Mouse (Mus musculus) adrenal gland, postnatal 10 days (tissue): ENCODE data around the gene Isoc2a. TPM values are rescaled to one million over a fixed set of nuclear protein-coding genes. Genes with fewer than 3 reads are reported as not detected.

Experiments used
- DNase-seq: peaks from one replicate; pipeline ENCODE4 v3.0.0; 2021; ENCODE audit warnings: mixed read lengths
- total RNA-seq, 2 experiments: library from RNA; stranded (reverse); gene quantifications; 2 replicates each; pipeline ENCODE4 v1.2.3; 2021

The Isoc2a gene
- total RNA-seq, 2 experiments from 2014 or later: 52.8 to 56.8 TPM

- peak; percentile 0 for DNase-seq
Measured at GRCm38 (mm10) chr7:4918681-4919080, 41.7 kb downstream of the Isoc2a start.

DNA sequence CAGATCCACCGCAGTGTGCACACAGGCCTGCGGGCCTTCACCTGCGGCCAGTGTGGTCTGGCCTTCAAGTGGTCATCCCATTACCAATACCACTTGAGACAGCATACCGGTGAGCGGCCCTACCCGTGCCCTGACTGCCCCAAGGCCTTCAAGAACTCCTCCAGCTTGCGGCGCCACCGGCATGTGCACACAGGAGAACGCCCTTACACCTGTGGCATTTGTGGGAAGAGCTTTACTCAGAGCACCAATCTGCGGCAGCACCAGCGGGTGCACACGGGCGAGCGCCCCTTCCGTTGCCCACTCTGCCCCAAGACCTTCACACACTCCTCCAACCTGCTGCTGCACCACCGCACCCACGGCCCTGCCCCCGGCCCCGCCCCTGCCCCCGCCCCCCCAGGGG is 42.1 kb downstream of the Isoc2a start:
- peak; percentile 2 for DNase-seq

DNA sequence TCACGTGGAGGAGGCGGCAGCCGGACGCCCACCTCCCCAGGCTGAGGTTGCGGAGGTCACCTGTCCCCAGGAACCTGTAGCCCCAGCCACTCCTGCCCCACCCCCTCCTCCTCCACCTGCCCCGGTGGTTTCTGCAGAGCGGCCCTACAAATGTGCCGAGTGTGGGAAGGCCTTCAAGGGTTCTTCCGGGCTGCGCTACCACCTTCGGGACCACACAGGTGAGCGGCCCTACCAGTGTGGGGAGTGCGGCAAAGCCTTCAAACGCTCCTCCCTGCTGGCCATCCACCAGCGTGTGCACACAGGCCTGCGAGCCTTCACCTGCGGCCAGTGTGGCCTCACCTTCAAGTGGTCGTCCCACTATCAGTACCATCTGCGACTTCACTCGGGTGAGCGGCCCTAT is 43.0 kb downstream of the Isoc2a start:
- DNase-seq: peak; percentile 6

GRCm38 (mm10) chr7:4920496-4920895 is 43.5 kb downstream of the Isoc2a start:
- peak; percentile 7 for DNase-seq

DNA sequence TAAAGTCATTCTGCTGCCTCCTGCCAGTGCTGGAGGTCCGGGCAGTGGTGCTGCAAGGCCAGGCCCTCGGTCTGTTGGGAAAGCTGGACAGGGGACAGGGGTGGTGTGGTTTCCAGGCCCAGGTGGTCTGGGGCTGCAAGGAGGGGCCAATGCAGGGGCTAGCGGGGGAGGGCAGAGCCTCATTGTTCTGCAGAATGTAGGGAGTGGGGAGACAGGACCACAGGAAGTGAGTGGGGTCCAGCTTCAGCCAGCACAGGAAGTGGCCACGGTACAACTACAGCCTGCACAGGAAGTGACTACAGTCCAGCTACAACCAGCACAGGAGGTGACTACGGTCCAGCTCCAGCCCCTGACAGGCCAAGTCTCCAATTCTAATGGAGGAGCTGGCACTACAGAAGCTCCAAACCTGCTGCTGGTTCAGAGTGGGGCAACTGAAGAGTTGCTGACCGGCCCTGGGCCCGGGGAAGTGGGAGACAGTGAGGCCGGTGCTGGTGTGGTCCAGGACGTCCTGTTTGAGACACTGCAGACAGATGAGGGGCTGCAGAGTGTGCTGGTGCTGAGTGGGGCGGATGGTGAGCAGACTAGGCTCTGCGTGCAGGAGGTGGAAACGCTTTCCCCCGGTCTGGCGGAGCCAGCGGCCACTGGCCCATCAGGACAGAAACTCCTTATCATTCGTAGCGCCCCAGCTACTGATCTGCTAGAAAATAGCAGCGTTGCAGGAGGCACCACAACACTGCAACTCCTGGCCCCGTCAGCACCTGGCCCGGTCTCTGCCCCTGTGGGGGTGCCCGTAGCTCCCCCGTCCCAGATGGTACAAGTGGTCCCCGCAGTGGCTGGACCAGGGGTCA is 44.2 kb downstream of the Isoc2a start:
- DNase-seq: no peak

GRCm38 (mm10) chr7:4921824-4922482 is 45.0 kb downstream of the Isoc2a start, which contains the start of gene Nat14:
TSS of gene Nat14 (plus strand) at chr7:4922028.
- no peak for DNase-seq

DNA sequence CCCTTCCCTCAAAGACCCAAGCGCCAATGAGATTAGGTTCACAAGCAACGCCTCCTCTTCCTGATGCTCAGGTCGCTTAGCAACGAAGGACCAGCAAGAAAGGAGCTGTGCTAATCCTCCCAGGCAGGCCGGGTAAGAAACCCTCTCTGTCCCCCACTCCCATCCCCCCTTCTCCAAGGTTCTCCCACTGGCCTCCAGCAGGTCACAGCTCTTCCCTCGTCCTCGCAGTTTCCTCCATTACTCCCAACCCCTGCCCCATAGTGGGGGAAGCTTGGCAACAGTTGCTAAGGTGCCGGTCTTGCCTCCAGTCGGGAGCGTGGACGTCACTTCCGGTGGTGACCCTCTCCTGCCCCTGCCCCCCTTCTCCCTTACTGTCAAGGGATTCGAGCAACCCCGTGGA is 45.6 kb downstream of the Isoc2a start:
- peak; percentile 79 for DNase-seq

DNA sequence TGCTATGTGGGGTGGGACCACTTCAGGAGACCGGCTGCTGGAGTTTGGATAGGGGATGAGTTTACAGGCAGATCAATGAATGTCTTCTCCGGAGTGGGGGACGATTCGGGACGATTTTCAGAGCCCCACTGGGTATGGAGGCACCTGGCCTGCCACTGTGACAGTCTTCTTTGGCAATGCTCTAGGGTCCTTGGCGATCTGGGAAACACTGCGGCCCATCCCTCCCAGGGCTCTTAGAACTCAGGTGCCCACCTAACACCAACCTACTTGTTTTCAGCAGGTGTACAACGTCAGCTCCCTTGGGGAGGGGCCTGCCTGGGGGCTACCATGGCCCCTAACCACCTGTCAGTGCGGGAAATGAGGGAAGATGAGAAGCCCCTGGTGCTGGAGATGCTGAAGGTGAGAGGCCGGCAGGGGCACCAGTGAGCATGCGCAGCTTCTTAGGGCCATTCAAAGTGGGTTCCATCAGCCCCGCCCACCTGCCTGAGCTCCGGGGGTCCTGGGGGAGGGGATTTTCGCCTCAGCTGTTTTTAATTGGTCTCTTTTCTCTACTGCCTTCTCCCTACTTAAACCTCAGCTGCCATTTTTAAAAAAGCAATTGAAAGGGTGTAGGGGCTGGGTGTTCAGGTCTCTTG is 46.1 kb downstream of the Isoc2a start:
- no peak for DNase-seq

GRCm38 (mm10) chr7:4923586-4924364 is 46.8 kb downstream of the Isoc2a start:
- peak; percentile 72 for DNase-seq

DNA sequence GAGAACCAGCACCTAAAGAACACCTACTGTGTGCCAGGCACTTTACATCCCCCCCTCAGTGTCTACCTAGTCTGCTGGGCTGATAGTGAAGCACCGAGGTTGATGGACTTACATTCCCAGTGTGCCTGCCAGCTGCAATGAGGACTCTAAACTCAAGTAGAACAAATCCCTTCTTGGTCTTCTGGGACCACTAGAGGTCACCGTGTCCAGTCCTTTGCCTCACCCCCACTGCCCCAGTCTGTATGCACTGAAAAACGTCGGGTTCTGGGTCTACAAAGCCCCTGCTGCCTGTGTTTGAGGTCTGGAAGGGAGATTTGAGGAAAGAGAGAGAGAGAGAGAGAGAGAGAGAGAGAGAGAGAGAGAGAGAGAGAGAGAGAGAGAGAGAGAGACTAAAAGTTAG is 47.5 kb downstream of the Isoc2a start:
- DNase-seq: no peak

GRCm38 (mm10) chr7:4924891-4925301 is 47.9 kb downstream of the Isoc2a start:
- DNase-seq: peak; percentile 54

GRCm38 (mm10) chr7:4925441-4926381 is 48.8 kb downstream of the Isoc2a start, which contains the start of gene Ssc5d:
TSS of gene Ssc5d (plus strand) at chr7:4925785.
- DNase-seq: peak; percentile 29

DNA sequence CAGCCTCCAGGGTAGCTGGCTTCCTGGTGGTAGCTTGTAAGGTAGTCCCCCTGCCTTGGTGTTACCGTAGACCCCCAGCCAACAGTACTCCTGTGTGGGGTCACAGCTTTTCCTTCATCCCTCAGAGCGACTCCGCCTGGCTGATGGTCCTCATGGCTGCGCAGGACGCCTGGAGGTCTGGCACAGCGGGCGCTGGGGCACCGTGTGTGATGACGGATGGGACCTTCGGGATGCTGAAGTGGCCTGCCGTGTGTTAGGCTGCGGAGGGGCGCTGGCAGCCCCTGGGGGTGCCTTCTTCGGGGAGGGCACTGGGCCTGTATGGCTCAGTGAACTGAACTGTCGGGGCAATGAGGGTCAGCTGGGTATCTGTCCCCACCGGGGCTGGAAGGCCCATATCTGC is 49.9 kb downstream of the Isoc2a start:
- peak; percentile 2 for DNase-seq

- DNase-seq: no peak
Measured at GRCm38 (mm10) chr7:4927711-4928110, 50.8 kb downstream of the Isoc2a start.

DNA sequence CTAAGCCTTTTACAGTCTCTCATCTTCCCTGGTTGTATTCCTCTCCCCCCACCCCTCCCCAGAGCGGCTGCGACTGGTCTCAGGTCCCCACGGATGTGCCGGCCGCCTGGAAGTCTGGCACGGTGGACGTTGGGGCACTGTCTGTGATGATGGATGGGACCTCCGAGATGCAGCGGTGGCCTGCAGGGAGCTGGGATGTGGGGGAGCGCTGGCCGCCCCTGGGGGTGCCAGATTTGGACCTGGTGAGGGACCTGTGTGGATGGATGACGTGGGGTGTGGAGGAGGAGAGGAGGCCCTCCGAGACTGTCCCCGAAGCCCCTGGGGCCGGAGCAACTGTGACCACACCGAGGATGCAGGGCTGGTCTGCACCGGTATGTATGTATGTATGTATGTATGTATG is 51.4 kb downstream of the Isoc2a start:
- DNase-seq: peak; percentile 2

- no peak for DNase-seq
Measured at GRCm38 (mm10) chr7:4933103-4933502, 56.1 kb downstream of the Isoc2a start.

DNA sequence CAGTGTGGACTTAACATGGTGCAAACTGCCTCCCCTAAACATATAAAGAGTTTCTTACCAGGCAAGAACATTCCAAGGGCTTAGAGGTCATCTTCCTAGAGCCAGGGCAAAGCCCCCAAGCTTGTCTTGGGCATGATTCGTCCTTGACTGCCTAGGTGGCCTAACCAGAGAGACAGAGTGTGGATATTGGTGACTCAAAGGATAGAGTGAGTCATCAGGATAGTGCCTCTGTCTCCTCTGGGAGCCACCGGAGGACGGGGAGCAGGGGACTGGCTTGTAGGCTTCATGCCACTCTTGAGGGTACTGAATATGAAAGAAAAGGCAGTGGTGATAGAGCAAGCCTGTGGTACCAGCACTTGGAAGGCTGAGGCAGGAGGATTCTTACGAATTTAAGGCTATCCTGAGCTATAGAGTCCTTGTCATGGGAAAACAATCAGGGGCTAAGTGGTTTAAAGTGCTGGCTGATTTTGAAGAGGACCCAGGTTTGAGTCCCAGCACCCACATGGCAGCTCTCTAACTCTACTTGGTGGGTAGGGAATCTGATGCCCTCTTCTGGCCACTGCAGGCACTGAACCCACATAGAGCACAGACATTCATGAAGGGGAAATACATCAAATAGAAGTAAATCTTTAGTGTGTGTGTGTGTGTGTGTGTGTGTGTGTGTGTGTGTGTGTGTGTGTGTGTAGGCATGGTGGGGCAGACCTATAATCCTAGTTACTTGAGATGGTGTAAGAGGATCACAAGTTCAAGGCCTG is 57.4 kb downstream of the Isoc2a start:
- no peak for DNase-seq

DNA sequence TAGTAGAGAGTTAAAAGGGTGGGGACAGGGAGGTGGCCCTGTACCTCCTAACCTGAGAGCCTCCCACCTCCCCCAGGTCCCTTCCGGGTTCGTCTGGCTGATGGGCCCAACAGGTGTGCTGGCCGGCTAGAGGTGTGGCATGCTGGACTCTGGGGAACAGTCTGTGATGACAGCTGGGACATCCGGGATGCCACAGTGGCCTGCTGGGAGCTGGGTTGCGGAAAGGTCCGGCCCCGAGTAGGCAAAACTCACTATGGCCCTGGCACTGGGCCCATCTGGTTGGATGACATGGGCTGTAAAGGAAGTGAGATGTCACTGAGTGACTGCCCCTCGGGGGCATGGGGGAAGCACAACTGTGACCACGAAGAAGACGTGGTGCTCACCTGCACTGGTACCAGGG is 59.9 kb downstream of the Isoc2a start:
- no peak for DNase-seq

DNA sequence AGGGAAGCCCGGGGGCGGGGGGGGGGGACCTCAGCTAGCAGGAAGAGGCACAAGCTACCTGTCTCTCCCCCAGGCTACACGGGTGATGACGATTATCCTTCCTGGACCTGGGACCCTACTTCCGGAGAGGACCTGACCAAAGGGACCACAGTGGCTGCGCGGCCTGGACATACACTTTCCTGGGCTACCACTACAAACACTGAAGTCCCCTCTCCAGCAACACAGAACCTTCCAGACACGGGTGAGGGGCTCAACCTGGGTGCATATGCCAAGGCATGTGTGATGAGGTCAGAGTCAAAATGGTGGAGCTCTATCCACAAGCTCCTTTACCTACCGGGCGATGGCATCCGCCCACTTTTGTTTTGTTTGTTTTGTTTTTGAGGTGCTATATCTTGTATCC is 60.4 kb downstream of the Isoc2a start:
- DNase-seq: no peak

DNA sequence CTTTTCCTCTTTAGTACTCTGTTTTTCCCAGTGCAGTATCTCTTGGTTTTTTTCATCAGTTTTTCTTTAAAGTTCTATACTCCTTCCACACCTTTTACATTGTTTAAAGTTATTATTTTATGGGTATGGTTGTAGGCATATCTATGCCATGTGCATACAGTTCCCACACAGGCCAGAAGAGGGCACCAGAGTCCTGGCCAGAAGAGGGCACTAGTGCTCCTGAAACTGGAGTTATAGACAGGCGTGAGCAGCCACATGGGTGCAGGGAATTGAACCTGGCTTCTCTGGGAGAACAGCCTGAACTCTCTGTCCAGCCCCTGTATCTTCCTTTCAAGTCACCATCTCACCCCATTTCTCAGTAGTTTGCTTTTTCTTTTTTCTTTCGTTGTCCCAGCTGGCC is 61.5 kb downstream of the Isoc2a start:
- DNase-seq: peak; percentile 88
